In genomic region chr11:28685407-28685806, GRCm38 (mm10) we compare ENCODE assay signal across 25 mouse cellular contexts.
DNase-seq lines count a peak whose midpoint lies in the region; ATAC-seq lines count a peak whose summit lies in the region.
"Had no signal": no experiment of that assay in that cellular context is flagged by ENCODE, and none has a peak within 500 bp of the region (broad histone marks: within the 10 kb centered on the region; RNA-seq: fewer than 3 reads in every experiment).

No protein-coding gene starts in this region.

- H3K27me3 ChIP-seq in kidney, embryonic 16.5 days (ENCODE audit: insufficient read depth, low read length) = no peaks in the 10 kb centered on the region
- H3K27me3 ChIP-seq in liver, embryonic 13.5 days = no peaks in the 10 kb centered on the region
- H3K27me3 ChIP-seq: embryonic facial prominence, embryonic 13.5 days; heart, embryonic 13.5 days; lung, embryonic 15.5 days; megakaryocyte, embryonic 14.5 days had no signal

- H3K4me3 ChIP-seq in kidney, embryonic 16.5 days (ENCODE audit: low read length) = no peak overlapping the region
- no peak overlapping the region for H3K4me3 ChIP-seq in liver, embryonic 13.5 days (replicated peaks)
- H3K4me3 ChIP-seq: embryonic facial prominence, embryonic 13.5 days; forebrain, embryonic 10.5 days; heart, embryonic 13.5 days; left cerebral cortex, adult 2 months; lung, embryonic 15.5 days; megakaryocyte, embryonic 14.5 days had no signal

- no peak for ATAC-seq in kidney, embryonic 16.5 days (ENCODE audit: low FRiP score, low TSS enrichment)
- peak; percentile 81 for ATAC-seq in liver, embryonic 13.5 days (ENCODE audit: low read depth)
- ATAC-seq: CD4-positive, CD25-positive, alpha-beta regulatory T cell, adult 4 months; forebrain, postnatal 0 days; hindbrain, embryonic 16.5 days had no signal

- H3K4me1 ChIP-seq in kidney, embryonic 16.5 days (ENCODE audit: insufficient read depth, low read length) = no peaks in the 10 kb centered on the region
- H3K4me1 ChIP-seq in liver, embryonic 13.5 days (replicated peaks) = no peaks in the 10 kb centered on the region
- H3K4me1 ChIP-seq: embryonic facial prominence, embryonic 13.5 days; heart, embryonic 13.5 days; lung, embryonic 15.5 days; megakaryocyte, embryonic 14.5 days had no signal

- H3K27ac ChIP-seq in kidney, embryonic 16.5 days (ENCODE audit: low read length) = no peak overlapping the region
- no peak overlapping the region for H3K27ac ChIP-seq in liver, embryonic 13.5 days
- H3K27ac ChIP-seq: embryonic facial prominence, embryonic 13.5 days; forebrain, embryonic 10.5 days; heart, embryonic 13.5 days; left cerebral cortex, adult 2 months; lung, embryonic 15.5 days had no signal

- intact Hi-C loops in left cerebral cortex, postnatal 36 days (cut with DNase I) = no loop called here

- H3K36me3 ChIP-seq in kidney, embryonic 16.5 days (ENCODE audit: insufficient read depth, low read length) = no peaks in the 10 kb centered on the region
- H3K36me3 ChIP-seq in liver, embryonic 13.5 days = no peaks in the 10 kb centered on the region
- H3K36me3 ChIP-seq: embryonic facial prominence, embryonic 13.5 days; forebrain, embryonic 10.5 days; heart, embryonic 13.5 days; lung, embryonic 15.5 days had no signal

- H3K4me2 ChIP-seq in kidney, embryonic 16.5 days (replicated peaks; ENCODE audit: low read depth, low read length) = no peak overlapping the region
- H3K4me2 ChIP-seq in liver, embryonic 13.5 days = no peak overlapping the region
- H3K4me2 ChIP-seq: embryonic facial prominence, embryonic 13.5 days; heart, embryonic 13.5 days; lung, embryonic 15.5 days had no signal

- H3K9me3 ChIP-seq in kidney, embryonic 16.5 days (ENCODE audit: low read length) = no peaks in the 10 kb centered on the region
- no peaks in the 10 kb centered on the region for H3K9me3 ChIP-seq in liver, embryonic 13.5 days (replicated peaks)
- H3K9me3 ChIP-seq: embryonic facial prominence, embryonic 13.5 days; forebrain, embryonic 10.5 days; heart, embryonic 13.5 days; lung, embryonic 15.5 days; megakaryocyte, embryonic 14.5 days had no signal

- no peak overlapping the region for H3K9ac ChIP-seq in kidney, embryonic 16.5 days (replicated peaks; ENCODE audit: low read length)
- H3K9ac ChIP-seq in liver, embryonic 13.5 days = no peak overlapping the region
- H3K9ac ChIP-seq: embryonic facial prominence, embryonic 13.5 days; forebrain, postnatal 0 days; heart, embryonic 13.5 days; lung, embryonic 15.5 days had no signal

- peak; percentile 25 for DNase-seq in kidney, adult 9 months
- peak; percentile 68 for DNase-seq in embryo, embryonic 9.5 days (ENCODE audit: extremely low spot score)
- no peak for DNase-seq in liver, embryonic 13.5 days
- peak; percentile 57 for DNase-seq in yolk sac, embryonic 10.5 days (ENCODE audit: low spot score)
- DNase-seq in lung, postnatal 25 days (ENCODE audit: low spot score) = no peak
- no peak for DNase-seq in left cerebral cortex, postnatal 36 days (ENCODE audit: low spot score in 2 of 2)
- DNase-seq: adrenal gland, postnatal 25 days; cerebellum, adult 2 months; cerebellum, postnatal 14 days; forebrain, postnatal 0 days; heart, postnatal 10 days; kidney, postnatal 25 days; lung, postnatal 4 days; midbrain, embryonic 14.5 days; spleen, adult 18-20 months; thymus, postnatal 25 days had no signal

Comparison
In these comparisons a context has a peak if more than half of its experiments do, and no peak if none do; other contexts are left out.
1. DNase-seq: peak in kidney, adult 9 months (single experiment), embryo, embryonic 9.5 days (single experiment) and yolk sac, embryonic 10.5 days (single experiment); none in liver, embryonic 13.5 days (single experiment), lung, postnatal 25 days (single experiment) and left cerebral cortex, postnatal 36 days (0 of 2).